Mouse (Mus musculus) MEL-GATA-1-ER (cell line): Measurements from ENCODE around the gene Atp1a3.
"Not testable (repeated sequence)": the region's sequence is repeated elsewhere in the genome, so short reads cannot be mapped to it uniquely, and the experiment has no call there.

ENCODE experiments used
- DNase-seq: peaks from one replicate; pipeline ENCODE4 v3.0.0-alpha.2; 2012; ENCODE audit warnings: low read depth; ENCODE audit errors: extremely low read depth

The Atp1a3 gene

GRCm38 (mm10) chr7:25005421-25006065, at the start of gene Atp1a3:
Gene Atp1a3, minus strand, starts transcription at chr7:25005958.
- DNase-seq, result no peak

- no peak for DNase-seq
These were observed 46.8 kb upstream of the Atp1a3 start for GRCm38 (mm10) chr7:25052587-25052986.

DNA sequence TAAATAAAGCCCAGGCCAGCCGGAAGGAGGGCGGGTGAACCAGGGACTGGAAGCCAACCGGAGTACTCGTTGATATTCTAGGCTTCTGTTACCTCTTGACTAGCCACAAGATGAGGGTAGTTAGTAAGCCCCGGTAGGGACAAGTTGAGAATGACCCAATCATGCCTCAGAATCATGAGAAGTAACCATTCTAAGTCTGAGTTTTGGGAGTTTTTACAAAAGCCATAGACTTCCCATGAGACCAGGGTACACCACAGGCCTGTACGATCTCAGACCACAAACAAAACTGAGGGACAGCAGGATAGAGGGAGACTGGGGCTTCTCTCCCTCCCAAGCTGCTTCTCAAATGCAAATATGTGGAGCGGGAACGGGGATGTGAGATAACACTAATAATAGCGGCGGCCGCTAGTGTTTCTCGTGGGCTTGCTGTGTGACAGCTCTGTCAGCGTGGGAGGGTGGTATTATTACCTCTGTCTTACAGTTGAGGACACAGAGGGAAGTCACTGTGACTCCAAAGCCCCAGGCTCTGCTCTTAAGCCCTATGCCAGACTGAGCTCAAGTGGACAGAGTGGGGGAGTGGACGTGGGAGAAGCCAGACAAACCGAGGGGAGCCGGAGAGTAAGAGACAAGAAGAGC, 43.7 kb upstream of the Atp1a3 start:
- no peak for DNase-seq

DNA sequence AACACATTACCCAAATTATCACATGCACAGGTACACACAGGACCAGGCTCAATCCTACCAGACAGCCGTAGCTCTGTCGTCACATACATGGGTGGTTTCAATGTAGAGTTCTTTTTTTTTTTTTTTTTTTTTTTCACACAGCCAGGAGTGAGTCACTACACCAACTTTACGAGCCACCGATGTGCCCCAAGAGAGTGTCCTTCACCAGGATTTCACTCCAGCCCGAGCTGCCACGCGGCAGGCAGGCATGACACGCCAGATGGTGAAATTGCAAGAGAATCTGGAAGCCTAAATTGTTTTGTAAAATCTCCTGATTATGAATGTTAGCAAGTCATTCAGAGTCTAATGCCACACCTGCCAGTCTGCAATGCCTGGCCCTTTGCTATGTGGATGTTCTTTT, 41.6 kb upstream of the Atp1a3 start:
- no peak for DNase-seq

DNA sequence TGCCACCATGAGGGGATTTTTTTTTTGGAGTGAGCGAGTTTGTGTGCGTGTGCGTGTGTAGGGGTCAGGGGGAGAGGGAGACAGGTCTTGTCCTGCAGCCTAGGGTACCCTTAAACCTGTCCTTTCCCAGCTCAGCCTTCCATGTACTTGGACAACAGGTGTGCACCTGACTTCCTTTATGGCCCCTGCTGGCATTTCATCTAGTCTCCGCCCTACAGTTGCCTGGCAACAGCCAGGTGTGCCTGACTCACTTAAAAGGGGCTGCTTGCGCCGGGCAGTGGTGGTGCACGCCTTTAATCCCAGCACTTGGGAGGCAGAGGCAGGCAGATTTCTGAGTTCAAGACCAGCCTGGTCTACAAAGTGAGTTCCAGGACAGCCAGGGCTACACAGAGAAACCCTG, 38.8 kb upstream of the Atp1a3 start:
- DNase-seq, result not testable (repeated sequence)

DNA sequence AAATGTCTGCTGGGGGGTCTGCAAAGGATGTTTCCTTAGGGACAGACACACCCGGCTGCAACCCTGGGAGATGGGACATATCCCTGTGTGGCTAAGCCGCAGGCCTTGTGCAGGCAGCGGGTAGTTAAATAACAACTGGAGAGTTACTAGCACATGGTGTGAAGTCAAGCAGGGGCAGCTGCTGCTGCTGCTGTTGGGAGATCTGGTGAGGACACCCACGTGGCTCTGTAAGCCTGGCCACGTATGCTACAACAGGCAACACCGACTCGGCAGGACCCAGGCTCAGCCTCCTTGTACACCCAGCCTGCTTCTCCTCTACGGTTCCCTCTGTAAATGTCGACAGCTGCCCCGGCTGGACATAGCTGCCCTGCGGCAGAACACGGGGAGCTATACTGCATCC, 36.2 kb upstream of the Atp1a3 start:
- DNase-seq, result no peak

- DNase-seq, result peak; percentile 30
These were observed 30.2 kb upstream of the Atp1a3 start for GRCm38 (mm10) chr7:25035916-25036315.

DNA sequence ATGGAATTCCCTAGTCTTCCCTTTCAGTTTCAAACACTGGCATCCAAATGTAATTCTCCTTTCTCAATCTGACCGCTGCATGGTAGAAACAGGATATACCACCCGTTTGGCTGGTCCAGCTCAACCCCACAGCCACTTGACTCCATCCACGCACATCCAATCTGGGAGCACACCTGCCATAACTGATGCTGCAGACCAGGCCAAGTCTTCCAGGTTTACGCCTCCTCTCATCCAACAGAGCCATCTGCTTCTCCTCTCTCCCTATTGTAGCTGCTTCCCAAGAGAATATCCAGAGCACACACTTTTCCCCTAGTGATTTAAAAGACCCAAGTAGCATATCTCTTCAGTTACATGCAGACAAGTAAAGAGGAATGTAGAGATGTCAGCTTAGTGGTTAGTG, 29.0 kb upstream of the Atp1a3 start:
- no peak for DNase-seq

DNA sequence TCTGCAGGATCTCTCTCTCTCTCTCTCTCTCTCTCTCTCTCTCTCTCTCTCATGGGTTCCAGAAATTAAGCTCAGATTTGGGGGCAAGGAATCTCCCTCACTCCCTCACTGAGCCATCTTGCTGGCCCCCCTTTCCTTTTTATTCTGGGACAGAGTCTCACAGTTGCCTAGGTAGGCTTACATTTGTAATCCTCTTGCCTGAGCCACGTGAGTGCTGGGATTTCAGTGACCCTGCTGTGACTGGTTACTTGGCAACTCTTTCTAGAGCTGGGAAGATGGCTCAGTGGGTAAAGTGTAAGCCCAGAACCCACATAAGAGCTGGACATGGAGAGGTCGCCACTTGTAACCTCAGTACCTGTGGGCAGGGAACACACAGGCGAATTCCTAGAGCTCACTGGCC, 25.8 kb upstream of the Atp1a3 start:
- no peak for DNase-seq

- peak; percentile 25 for DNase-seq
These were observed 24.4 kb upstream of the Atp1a3 start for GRCm38 (mm10) chr7:25030032-25030753.

DNA sequence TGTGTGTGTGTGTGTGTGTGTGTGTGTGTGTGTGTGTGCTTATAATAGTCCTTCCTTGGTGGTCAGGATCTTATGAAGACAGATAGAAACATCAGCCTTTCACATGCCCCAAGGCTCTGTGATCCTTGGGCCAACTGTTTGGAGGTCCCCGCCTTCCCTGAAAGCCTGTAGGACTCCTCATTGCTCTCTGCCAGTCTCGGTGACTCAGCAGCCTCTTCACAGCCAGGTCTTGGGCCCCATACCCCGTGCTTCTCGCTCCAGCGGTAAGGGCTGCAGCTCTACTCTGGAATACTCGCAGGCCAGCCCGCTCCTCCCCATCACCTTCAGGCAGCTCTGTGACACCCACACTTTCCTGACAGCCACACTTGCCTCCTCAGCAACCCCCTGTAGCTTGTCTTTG, 20.7 kb upstream of the Atp1a3 start:
- no peak for DNase-seq

DNA sequence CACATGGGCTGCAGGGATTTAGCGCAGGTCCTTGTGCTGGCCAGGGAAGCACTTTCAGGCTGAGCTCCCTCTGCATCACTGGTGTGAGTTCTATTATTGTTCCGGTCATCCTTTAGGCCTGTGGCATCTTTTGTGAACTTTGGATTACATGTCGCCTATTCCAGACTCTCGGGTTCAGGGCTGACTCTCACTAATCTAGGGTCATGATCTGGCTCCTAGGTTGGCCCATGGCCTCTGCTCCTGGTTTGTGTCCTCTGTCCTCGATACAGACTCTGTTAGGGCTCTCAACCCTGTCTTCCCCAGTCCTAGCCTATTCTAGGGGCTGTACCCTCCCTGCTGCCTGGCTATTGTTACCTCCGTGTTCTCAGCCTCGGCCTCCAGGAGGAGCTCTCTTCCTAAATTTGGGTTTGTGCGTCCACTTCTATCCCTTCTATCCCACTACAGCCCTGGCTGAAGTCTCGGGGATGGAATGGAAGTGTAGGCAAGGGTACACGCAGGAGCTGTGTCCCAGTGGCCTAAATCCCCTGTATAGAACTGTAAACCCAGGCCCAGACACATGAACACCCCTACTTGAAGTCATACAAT, 20.2 kb upstream of the Atp1a3 start:
- DNase-seq, result no peak

DNA sequence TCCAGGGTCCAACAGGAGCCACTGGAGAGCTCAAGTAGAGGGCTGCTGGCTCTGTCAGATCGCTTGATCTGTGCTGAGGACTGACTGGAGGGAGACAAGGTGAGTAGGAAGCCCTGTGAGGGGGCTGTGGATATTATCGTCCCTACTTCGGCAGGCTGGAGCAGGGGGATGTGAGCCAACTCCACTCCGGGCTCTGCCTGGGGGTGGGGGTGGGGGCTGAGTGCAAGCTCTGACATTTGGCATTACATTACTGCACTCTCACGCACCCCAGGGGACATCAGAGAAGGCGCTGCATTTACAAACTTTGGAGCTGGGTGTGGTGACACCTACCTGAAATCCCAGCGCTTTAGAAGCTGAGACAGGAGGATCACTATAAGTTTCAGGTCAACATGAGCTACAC, 5.8 kb upstream of the Atp1a3 start:
- DNase-seq, result no peak

DNA sequence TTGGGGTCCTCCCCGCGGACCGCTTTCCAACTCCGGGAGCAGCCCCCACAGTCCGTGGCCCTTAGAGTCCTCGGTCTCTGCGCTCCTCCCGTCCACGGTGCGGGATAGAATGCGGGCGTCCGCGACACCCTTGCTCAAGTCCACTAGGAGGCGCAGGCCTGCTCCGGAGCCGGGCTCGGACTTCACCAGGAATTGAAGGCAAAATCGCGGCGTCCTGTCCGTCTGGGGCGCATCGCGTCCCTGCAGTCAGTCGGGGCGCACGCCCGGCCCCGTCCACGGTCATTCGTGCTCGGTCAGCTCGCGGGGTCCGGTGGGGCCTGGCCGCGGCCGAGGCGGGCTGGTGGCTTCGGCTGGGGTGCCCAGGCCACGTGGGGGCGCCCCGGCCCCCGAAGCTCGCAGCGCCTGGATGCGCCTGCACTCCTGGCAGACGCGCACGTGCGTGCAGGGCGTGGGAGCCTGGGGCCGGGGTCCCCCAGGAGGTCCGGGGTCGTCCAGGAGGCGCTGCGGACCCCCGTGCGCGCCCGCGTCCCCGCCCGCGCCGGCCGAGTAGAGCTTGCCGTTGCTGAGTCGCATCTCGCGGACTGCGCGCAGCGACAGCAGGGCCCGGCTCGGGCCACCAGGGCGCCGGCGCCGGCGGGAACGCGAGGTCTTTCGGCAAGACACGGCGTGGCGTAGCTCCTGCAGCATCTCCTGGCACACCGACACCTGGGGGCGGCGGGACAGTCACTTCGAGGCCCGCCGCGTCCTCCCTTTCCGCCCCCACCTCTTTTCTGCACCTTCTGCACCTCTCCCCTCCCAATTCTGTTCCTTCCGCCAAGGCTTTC, 4.5 kb upstream of the Atp1a3 start:
- no peak for DNase-seq

DNA sequence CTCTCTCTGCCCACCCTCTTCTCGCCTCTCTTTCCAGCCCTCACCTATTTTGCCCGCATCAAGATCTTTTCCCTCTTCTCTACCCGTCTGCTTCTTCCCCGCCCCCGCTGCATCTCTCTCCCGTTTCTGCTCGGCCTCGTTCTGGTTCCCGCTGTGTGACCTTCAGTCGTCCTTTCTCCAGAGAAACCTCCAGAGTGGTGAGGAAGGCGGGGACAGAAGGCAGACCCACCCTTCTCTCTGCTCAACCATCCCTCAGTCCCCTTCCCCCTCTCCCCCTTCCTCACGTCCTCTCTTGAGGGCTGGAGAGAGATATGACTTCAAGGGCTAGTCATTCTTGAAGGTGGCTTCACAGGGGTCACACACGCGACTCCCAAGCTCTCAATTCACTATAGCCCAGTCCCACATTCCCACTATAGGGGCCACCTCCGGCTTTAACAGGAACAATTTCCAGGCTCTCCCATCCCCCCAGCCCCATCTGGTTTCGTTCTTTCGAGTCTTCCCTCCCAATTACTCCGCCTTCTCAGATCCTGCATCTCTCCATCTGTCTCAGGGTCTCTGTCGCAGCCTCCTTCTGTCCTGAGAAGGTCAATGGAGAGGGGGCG, 3.4 kb upstream of the Atp1a3 start:
- no peak for DNase-seq

- DNase-seq, result no peak
These were observed 2.9 kb upstream of the Atp1a3 start for GRCm38 (mm10) chr7:25008635-25009034.

DNA sequence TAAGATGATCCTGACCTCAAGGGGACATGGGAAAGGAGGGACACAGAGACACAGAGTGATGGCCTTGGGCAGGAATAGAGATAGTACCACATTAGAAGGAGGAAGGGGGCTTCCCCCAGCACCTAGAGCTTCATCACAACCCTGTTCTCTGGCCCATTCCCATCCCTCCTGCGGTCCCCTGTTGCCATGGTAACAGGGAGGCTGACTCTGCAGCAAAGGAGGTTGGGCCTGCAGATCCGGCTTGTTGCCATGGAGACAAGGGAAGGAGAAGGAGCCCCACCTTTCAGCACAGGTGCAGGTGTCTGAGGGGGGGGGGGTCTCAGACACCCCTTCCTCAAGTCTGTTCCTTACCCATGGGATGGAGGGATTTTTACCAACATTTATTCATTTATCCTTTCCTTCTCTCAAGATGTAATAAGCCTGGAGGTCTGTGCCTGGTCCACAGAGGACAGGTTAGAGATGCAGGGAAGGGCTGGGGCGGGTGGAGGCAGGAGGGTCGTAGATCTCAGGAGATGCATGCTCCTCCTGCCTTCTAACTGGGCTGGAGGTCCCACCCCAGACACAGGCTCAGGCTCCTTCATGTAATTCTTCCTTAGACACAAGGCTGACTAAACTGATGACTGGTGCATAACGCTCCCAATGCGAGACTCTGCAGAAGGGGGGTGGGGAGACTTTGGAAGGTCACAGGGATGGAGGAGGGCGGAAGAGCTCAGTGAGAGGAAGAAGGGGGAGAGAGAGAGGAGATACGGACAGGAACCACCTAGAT, 2.0 kb upstream of the Atp1a3 start:
- DNase-seq, result no peak

- DNase-seq, result no peak
These were observed 1.0 kb upstream of the Atp1a3 start for GRCm38 (mm10) chr7:25006586-25007364.

DNA sequence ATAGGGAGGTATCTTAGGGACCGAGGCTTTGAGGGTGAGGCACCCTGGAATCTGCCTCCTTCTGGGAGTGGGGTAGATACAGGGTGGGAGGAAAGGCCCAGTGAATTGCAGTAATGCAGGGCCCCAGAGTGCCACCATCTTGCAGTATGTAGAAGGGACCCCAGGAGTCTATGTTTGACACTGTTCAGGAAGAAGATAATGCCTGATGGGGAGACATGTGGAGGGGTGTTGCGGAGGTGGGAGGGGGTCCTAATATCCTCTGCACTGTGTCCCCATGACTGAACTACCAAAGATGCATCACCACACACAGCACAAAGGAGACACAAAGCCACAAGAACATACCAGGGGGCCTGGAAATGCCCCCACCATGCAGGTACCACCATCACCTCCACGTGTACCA, 413 bp upstream of the Atp1a3 start:
- DNase-seq, result no peak

DNA sequence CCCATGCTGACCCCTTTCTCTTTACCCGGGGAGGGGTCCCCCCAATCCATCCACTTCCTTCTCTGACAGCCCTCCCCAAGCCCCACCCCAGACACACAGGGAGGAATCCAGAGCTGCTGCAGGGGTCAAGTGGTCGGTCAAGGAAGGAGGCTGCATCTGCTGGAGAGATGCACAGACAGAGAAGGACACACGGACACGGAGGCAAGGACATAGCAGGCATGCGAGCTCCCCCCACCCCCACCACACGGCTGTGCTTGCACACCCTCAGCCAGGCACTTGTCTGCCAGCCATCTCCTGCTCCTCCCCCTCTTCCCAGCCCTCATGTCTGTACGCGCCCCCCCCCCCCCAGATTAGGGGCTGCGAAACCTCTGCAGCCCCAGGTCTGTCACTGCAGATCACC, 952 bp downstream of the Atp1a3 start:
- no peak for DNase-seq
